Mouse (Mus musculus): ENCODE results near the gene Mbd5. TPM values are rescaled to one million over a fixed set of nuclear protein-coding genes. Genes with fewer than 3 reads are reported as not detected.

Mbd5 gene
- polyA plus RNA-seq (2012; rRNA removed) = 13.2 and 15.8 TPM in 2 replicates

GRCm38 (mm10) chr2:48948841-48949584 is at the start of gene Mbd5:
Gene Mbd5, plus strand, starts transcription at chr2:48949508.

GRCm38 (mm10) chr2:48950252-48950315 is 776 bp downstream of the Mbd5 start, which contains the start of gene Orc4:
Gene Orc4, minus strand, starts transcription at chr2:48950277.

Other genes starting within 250 kb of the Mbd5 start
- gene Acvr2a, start 135.4 kb upstream of the Mbd5 start, polyA plus RNA-seq (2012; rRNA removed) = 21.7 and 22.3 TPM in 2 replicates
- gene Orc4, start 769 bp downstream of the Mbd5 start, polyA plus RNA-seq (2012; rRNA removed) = 38.6 and 83.0 TPM in 2 replicates

Data from central nervous system, embryonic 11.5 days (tissue).